Mouse (Mus musculus): ENCODE data around the gene Pard6b.
A peak's percentile ranks its signal among the peaks of the same experiment; 100 is the strongest.
"Not testable (repeated sequence)": the region's sequence is repeated elsewhere in the genome, so short reads cannot be mapped to it uniquely, and the experiment has no call there.

The Pard6b gene

GRCm38 (mm10) chr2:168080431-168081246 lies at the start of gene Pard6b:
Gene Pard6b, plus strand, starts transcription at chr2:168081004.
- DNase-seq: peak; percentile 93 to 97

GRCm38 (mm10) chr2:168031842-168032241 lies 49.0 kb upstream of the Pard6b start:
- no peak for DNase-seq

GRCm38 (mm10) chr2:168033905-168034304 lies 46.9 kb upstream of the Pard6b start:
- no peak for DNase-seq

- DNase-seq: no peak
Observed at GRCm38 (mm10) chr2:168035907-168036306, 44.9 kb upstream of the Pard6b start.

- no peak for DNase-seq
Observed at GRCm38 (mm10) chr2:168037063-168037462, 43.7 kb upstream of the Pard6b start.

- no peak for DNase-seq
Observed at GRCm38 (mm10) chr2:168040751-168041150, 40.1 kb upstream of the Pard6b start.

- no peak for DNase-seq
Observed at GRCm38 (mm10) chr2:168042019-168042418, 38.8 kb upstream of the Pard6b start.

GRCm38 (mm10) chr2:168044681-168045287 lies 36.0 kb upstream of the Pard6b start:
- no peak for DNase-seq

- DNase-seq: no peak
Observed at GRCm38 (mm10) chr2:168045357-168045756, 35.4 kb upstream of the Pard6b start.

GRCm38 (mm10) chr2:168045771-168046170 lies 35.0 kb upstream of the Pard6b start:
- DNase-seq: no peak

GRCm38 (mm10) chr2:168046467-168046866 lies 34.3 kb upstream of the Pard6b start:
- no peak for DNase-seq

GRCm38 (mm10) chr2:168049002-168049635 lies 31.7 kb upstream of the Pard6b start:
- DNase-seq: no peak

GRCm38 (mm10) chr2:168050000-168050942 lies 30.5 kb upstream of the Pard6b start:
- DNase-seq: peak in 1 of 2 experiments; percentile 17

GRCm38 (mm10) chr2:168052156-168052555 lies 28.6 kb upstream of the Pard6b start:
- DNase-seq: no peak

- DNase-seq: peak in 1 of 2 experiments; percentile 10
Observed at GRCm38 (mm10) chr2:168052689-168053088, 28.1 kb upstream of the Pard6b start.

GRCm38 (mm10) chr2:168054142-168054541 lies 26.7 kb upstream of the Pard6b start:
- no peak for DNase-seq

GRCm38 (mm10) chr2:168055910-168056665 lies 24.7 kb upstream of the Pard6b start:
- no peak for DNase-seq

GRCm38 (mm10) chr2:168056666-168056933 lies 24.2 kb upstream of the Pard6b start:
- no peak for DNase-seq

- not testable (repeated sequence) for DNase-seq
Observed at GRCm38 (mm10) chr2:168057876-168058275, 22.9 kb upstream of the Pard6b start.

GRCm38 (mm10) chr2:168058488-168059199 lies 22.2 kb upstream of the Pard6b start:
- no peak for DNase-seq

GRCm38 (mm10) chr2:168059200-168059790 lies 21.5 kb upstream of the Pard6b start:
- no peak for DNase-seq
